Mouse (Mus musculus): ENCODE results near the gene 1700017B05Rik.

GRCm38 (mm10) chr9:57227203-57227602 is 35.2 kb downstream of the 1700017B05Rik start:
- no peak for TF ChIP-seq CTCF (IDR thresholded peaks at IDR 0.05)
- TF ChIP-seq POLR2A (IDR thresholded peaks at IDR 0.05; ENCODE audit: insufficient read depth, low read depth, low read length) = no peak
- TF ChIP-seq EP300 (IDR thresholded peaks at IDR 0.05; ENCODE audit: insufficient read depth, low read depth, low read length) = no peak
